Mouse (Mus musculus) E14TG2a.4 (cell line): ENCODE results near the gene Orm2.

Source experiments
- CTCF ChIP-seq: conservative IDR thresholded peaks from 2 replicates; pipeline ENCODE4 v1.5.1; 2014; ENCODE audit warnings: low read length
- NANOG ChIP-seq: IDR thresholded peaks from 2 replicates; pipeline ENCODE4 v1.6.1; 2014; ENCODE audit warnings: borderline replicate concordance, low read length, mixed read lengths
- POU5F1 ChIP-seq: IDR thresholded peaks from 2 replicates; pipeline ENCODE4 v1.6.1; 2014; ENCODE audit warnings: low read length, borderline replicate concordance

DNA sequence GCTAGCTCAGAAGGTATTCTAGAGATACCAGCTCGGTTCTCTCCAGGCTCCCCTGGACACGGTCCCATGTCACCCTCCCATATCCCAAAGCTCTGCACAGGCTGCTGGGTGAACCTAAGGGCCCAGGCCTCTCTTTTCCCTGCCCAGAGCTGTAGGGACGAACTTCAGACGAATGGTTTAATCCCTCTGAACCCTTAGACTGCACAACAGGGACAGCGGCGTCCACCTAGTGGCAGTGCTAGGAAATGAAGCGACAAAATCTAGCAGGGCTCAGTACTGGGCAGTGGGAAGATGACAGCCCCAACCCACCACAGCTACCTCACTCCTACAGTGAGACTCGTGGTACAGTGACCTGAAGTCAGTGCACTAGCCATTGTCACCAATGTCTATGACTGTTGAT is 46.4 kb downstream of the Orm2 start:
- TF ChIP-seq CTCF (peak; percentile 56), NANOG (no peak), POU5F1 (no peak)
